Mouse (Mus musculus): Measurements from ENCODE around the gene Coa3. TPM values are rescaled to one million over a fixed set of nuclear protein-coding genes. Genes with fewer than 3 reads are reported as not detected.

The Coa3 gene
- polyA plus RNA-seq, 1 experiment = 194 TPM

GRCm38 (mm10) chr11:101245855-101246701, 32.8 kb downstream of the Coa3 start, which contains the start of gene Ramp2:
Gene Ramp2 (plus strand): TSS chr11:101246028.
- WGBS = 3% methylated on average over 62 of the region's 63 CpGs
- TF ChIP-seq POLR2A (IDR thresholded peaks at IDR 0.05; ENCODE audit: borderline replicate concordance, extremely low read depth, low read depth, low read length) (peak; percentile 85), CTCF (IDR thresholded peaks at IDR 0.05; ENCODE audit: insufficient read depth, low read length) (no peak)
- Histone ChIP-seq H3K4me3 (replicated peaks; ENCODE audit: extremely low read depth, low read depth, low read length) (peak within 1 kb of the TSS; percentile 66), H3K4me1 (ENCODE audit: control insufficient read depth, insufficient read depth, low read length) (no peaks in the 10 kb centered on the region; the same call in 1 of the 2 replicates)
- DNase-seq = peak; percentile 66

- no peak for DNase-seq
- TF ChIP-seq POLR2A (IDR thresholded peaks at IDR 0.05; ENCODE audit: borderline replicate concordance, extremely low read depth, low read depth, low read length) = no peak
- H3K4me1 ChIP-seq (ENCODE audit: control insufficient read depth, insufficient read depth, low read length) = no peaks in the 10 kb centered on the region; the same call in 1 of the 2 replicates
- 41% methylated on average over 4 of the region's 4 CpGs for WGBS
- no peak overlapping the region for H3K4me3 ChIP-seq (replicated peaks; ENCODE audit: extremely low read depth, low read depth, low read length)
Measured at GRCm38 (mm10) chr11:101245071-101245470, 33.8 kb downstream of the Coa3 start.

- TF ChIP-seq POLR2A (IDR thresholded peaks at IDR 0.05; ENCODE audit: borderline replicate concordance, extremely low read depth, low read depth, low read length) = no peak
- no peak for TF ChIP-seq CTCF (IDR thresholded peaks at IDR 0.05; ENCODE audit: insufficient read depth, low read length)
- DNase-seq = no peak
- peaks cover 2% of the 10 kb centered on the region; the same call in 1 of the 2 replicates for H3K4me1 ChIP-seq (ENCODE audit: control insufficient read depth, insufficient read depth, low read length)
- WGBS = 22% methylated on average over 5 of the region's 5 CpGs
- H3K4me3 ChIP-seq (replicated peaks; ENCODE audit: extremely low read depth, low read depth, low read length) = no peak overlapping the region
Measured at GRCm38 (mm10) chr11:101238071-101238647, 40.8 kb downstream of the Coa3 start.

- WGBS = 91% methylated on average over 5 of the region's 5 CpGs
- Histone ChIP-seq H3K4me3 (replicated peaks; ENCODE audit: extremely low read depth, low read depth, low read length) (no peak overlapping the region), H3K4me1 (ENCODE audit: control insufficient read depth, insufficient read depth, low read length) (peaks cover 2% of the 10 kb centered on the region; the same call in 1 of the 2 replicates)
- TF ChIP-seq CTCF (IDR thresholded peaks at IDR 0.05; ENCODE audit: insufficient read depth, low read length) = no peak
- no peak for TF ChIP-seq POLR2A (IDR thresholded peaks at IDR 0.05; ENCODE audit: borderline replicate concordance, extremely low read depth, low read depth, low read length)
- DNase-seq = no peak
Measured at GRCm38 (mm10) chr11:101236782-101237181, 42.1 kb downstream of the Coa3 start.

- H3K4me3 ChIP-seq (replicated peaks; ENCODE audit: extremely low read depth, low read depth, low read length) = no peak overlapping the region
- no peak for DNase-seq
- peaks cover 2% of the 10 kb centered on the region; the same call in 1 of the 2 replicates for H3K4me1 ChIP-seq (ENCODE audit: control insufficient read depth, insufficient read depth, low read length)
- no peak for TF ChIP-seq CTCF (IDR thresholded peaks at IDR 0.05; ENCODE audit: insufficient read depth, low read length)
- no peak for TF ChIP-seq POLR2A (IDR thresholded peaks at IDR 0.05; ENCODE audit: borderline replicate concordance, extremely low read depth, low read depth, low read length)
Measured at GRCm38 (mm10) chr11:101235429-101235828, 43.5 kb downstream of the Coa3 start.

GRCm38 (mm10) chr11:101234124-101234523, 44.8 kb downstream of the Coa3 start:
- DNase-seq = no peak
- TF ChIP-seq CTCF (IDR thresholded peaks at IDR 0.05; ENCODE audit: insufficient read depth, low read length) (no peak), POLR2A (IDR thresholded peaks at IDR 0.05; ENCODE audit: borderline replicate concordance, extremely low read depth, low read depth, low read length) (no peak)

GRCm38 (mm10) chr11:101233240-101233639, 45.7 kb downstream of the Coa3 start:
- Histone ChIP-seq H3K4me3 (replicated peaks; ENCODE audit: extremely low read depth, low read depth, low read length) (no peak overlapping the region), H3K4me1 (ENCODE audit: control insufficient read depth, insufficient read depth, low read length) (peaks cover 6% of the 10 kb centered on the region)
- WGBS = 34% methylated on average over 1 of the region's 1 CpGs
- no peak for TF ChIP-seq CTCF (IDR thresholded peaks at IDR 0.05; ENCODE audit: insufficient read depth, low read length)
- no peak for TF ChIP-seq POLR2A (IDR thresholded peaks at IDR 0.05; ENCODE audit: borderline replicate concordance, extremely low read depth, low read depth, low read length)
- no peak for DNase-seq

More at GRCm38 (mm10) chr11:101234124-101234523, 44.8 kb downstream of the Coa3 start:
- Histone ChIP-seq H3K4me3 (replicated peaks; ENCODE audit: extremely low read depth, low read depth, low read length) (no peak overlapping the region), H3K4me1 (ENCODE audit: control insufficient read depth, insufficient read depth, low read length) (peaks cover 6% of the 10 kb centered on the region)

GRCm38 (mm10) chr11:101232010-101232839, 46.7 kb downstream of the Coa3 start:
- H3K4me1 ChIP-seq (ENCODE audit: control insufficient read depth, insufficient read depth, low read length) = peaks cover 5% of the 10 kb centered on the region
- DNase-seq = peak; percentile 42
- 0 out of 2 replicates have a peak, but pooled peaks have one; percentile 15 for TF ChIP-seq POLR2A (IDR thresholded peaks at IDR 0.05; ENCODE audit: borderline replicate concordance, extremely low read depth, low read depth, low read length)
- no peak for TF ChIP-seq CTCF (IDR thresholded peaks at IDR 0.05; ENCODE audit: insufficient read depth, low read length)
- whole genome bisulfite sequencing = 33% methylated on average over 6 of the region's 6 CpGs
- peak overlapping the region; percentile 40 for H3K4me3 ChIP-seq (replicated peaks; ENCODE audit: extremely low read depth, low read depth, low read length)
